Mouse (Mus musculus): ENCODE data around the gene Them5. TPM values are rescaled to one million over a fixed set of nuclear protein-coding genes. Genes with fewer than 3 reads are reported as not detected.

Gene Them5
- total RNA-seq, 2 experiments from 2014 or later, result not detected

Other genes starting within 250 kb of the Them5 start
- gene Gm10696, start 163.9 kb upstream of the Them5 start, total RNA-seq (2021), result not detected
- not detected for gene Gm5286, start 145.4 kb upstream of the Them5 start, total RNA-seq (2021)
- not detected for gene Gm4778, start 78.1 kb upstream of the Them5 start, total RNA-seq (2021)
- 10 to 100 TPM; 18.5 to 20.1 TPM for gene Them4, start 32.0 kb upstream of the Them5 start, total RNA-seq (2021)
- under 1 TPM in 1 of 2 experiments, not detected in 1; 0.46 TPM for gene C2cd4d, start 20.3 kb downstream of the Them5 start, total RNA-seq (2021)
- gene Rorc, start 30.7 kb downstream of the Them5 start, total RNA-seq (2021), result 1 to 10 TPM; 1.7 to 1.9 TPM
- gene Lingo4, start 56.4 kb downstream of the Them5 start, total RNA-seq (2021), result under 1 TPM; 0.63 to 0.73 TPM
- 10 to 100 TPM; 37.8 to 39.0 TPM for gene Tdrkh, start 71.2 kb downstream of the Them5 start, total RNA-seq (2021)
- 10 to 100 TPM; 36.9 to 37.1 TPM for gene Mrpl9, start 101.2 kb downstream of the Them5 start, total RNA-seq (2021)
- gene Oaz3, start 101.8 kb downstream of the Them5 start, total RNA-seq (2021), result not detected
- gene Celf3, start 136.2 kb downstream of the Them5 start, total RNA-seq (2021), result 100 to 1,000 TPM; 147 to 160 TPM
- gene Riiad1, start 138.2 kb downstream of the Them5 start, total RNA-seq (2021), result 1 to 10 TPM; 6.4 to 7.8 TPM
- gene Snx27, start 240.6 kb downstream of the Them5 start, total RNA-seq (2021), result 100 to 1,000 TPM; 106 TPM

Data from left cerebral cortex, adult 18-20 months (tissue).